Mouse (Mus musculus): ENCODE measurements around the gene Armc2. TPM values are rescaled to one million over a fixed set of nuclear protein-coding genes. Genes with fewer than 3 reads are reported as not detected.
A peak's percentile ranks its signal among the peaks of the same experiment; 100 is the strongest.

The Armc2 gene
- total and polyA plus RNA-seq, 3 experiments = 0.27 TPM; not detected in 2

GRCm38 (mm10) chr10:42031021-42031420, 12.8 kb upstream of the Armc2 start:
- no peak overlapping the region; the same call in 1 of the 2 replicates for H3K4me3 ChIP-seq (ENCODE audit: low read depth, low read length)
- H3K27me3 ChIP-seq (ENCODE audit: insufficient read depth, low read length) = peaks cover 12% of the 10 kb centered on the region
- H3K36me3 ChIP-seq (replicated peaks) = no peaks in the 10 kb centered on the region
- no peaks in the 10 kb centered on the region for H3K9me3 ChIP-seq (replicated peaks)
- peaks cover 20% of the 10 kb centered on the region for H3K4me1 ChIP-seq (ENCODE audit: insufficient read depth, low read depth, low read length)
- TF ChIP-seq POLR2AphosphoS5 (IDR thresholded peaks at IDR 0.05; ENCODE audit: insufficient replicate concordance, low read depth, low read length) (no peak), CTCF (IDR thresholded peaks at IDR 0.05; ENCODE audit: low read depth, low read length) (peak; percentile 15; the same call in 1 of the 2 replicates), TAL1 (conservative IDR thresholded peaks at IDR 0.05; ENCODE audit: low read depth, low read length) (no peak), GATA2 (IDR thresholded peaks at IDR 0.05; ENCODE audit: borderline replicate concordance, low read depth, low read length) (no peak), GATA1 (IDR thresholded peaks at IDR 0.05; ENCODE audit: borderline replicate concordance, low read length) (no peak)
- DNase-seq (ENCODE audit: low spot score) (peak; percentile 21), ATAC-seq (ENCODE audit: extremely low read depth, insufficient number of reproducible peaks, low FRiP score, poor library complexity, severe bottlenecking) (peak; percentile 49)

- DNase-seq (ENCODE audit: low spot score) = no peak
- ATAC-seq (ENCODE audit: extremely low read depth, insufficient number of reproducible peaks, low FRiP score, poor library complexity, severe bottlenecking) = no peak
- Histone ChIP-seq H3K4me3 (ENCODE audit: low read depth, low read length) (no peak overlapping the region), H3K27me3 (ENCODE audit: insufficient read depth, low read length) (peaks cover 15% of the 10 kb centered on the region), H3K4me1 (ENCODE audit: insufficient read depth, low read depth, low read length) (peaks cover 20% of the 10 kb centered on the region), H3K36me3 (replicated peaks) (no peaks in the 10 kb centered on the region), H3K9me3 (replicated peaks) (no peaks in the 10 kb centered on the region)
- TF ChIP-seq GATA2 (IDR thresholded peaks at IDR 0.05; ENCODE audit: borderline replicate concordance, low read depth, low read length) = no peak
- no peak for TF ChIP-seq TAL1 (conservative IDR thresholded peaks at IDR 0.05; ENCODE audit: low read depth, low read length)
- TF ChIP-seq GATA1 (IDR thresholded peaks at IDR 0.05; ENCODE audit: borderline replicate concordance, low read length) = no peak
- TF ChIP-seq POLR2AphosphoS5 (IDR thresholded peaks at IDR 0.05; ENCODE audit: insufficient replicate concordance, low read depth, low read length) = no peak
- TF ChIP-seq CTCF (IDR thresholded peaks at IDR 0.05; ENCODE audit: low read depth, low read length) = no peak
Observed at GRCm38 (mm10) chr10:42029502-42029901, 11.3 kb upstream of the Armc2 start.

GRCm38 (mm10) chr10:42027337-42027736, 9.1 kb upstream of the Armc2 start:
- Histone ChIP-seq H3K27me3 (ENCODE audit: insufficient read depth, low read length) (peaks cover 27% of the 10 kb centered on the region), H3K36me3 (replicated peaks) (no peaks in the 10 kb centered on the region), H3K4me3 (ENCODE audit: low read depth, low read length) (no peak overlapping the region), H3K9me3 (replicated peaks) (no peaks in the 10 kb centered on the region), H3K4me1 (ENCODE audit: insufficient read depth, low read depth, low read length) (peaks cover 20% of the 10 kb centered on the region)
- DNase-seq (ENCODE audit: low spot score) = no peak
- ATAC-seq (ENCODE audit: extremely low read depth, insufficient number of reproducible peaks, low FRiP score, poor library complexity, severe bottlenecking) = no peak
- TF ChIP-seq TAL1 (conservative IDR thresholded peaks at IDR 0.05; ENCODE audit: low read depth, low read length) (no peak), GATA1 (IDR thresholded peaks at IDR 0.05; ENCODE audit: borderline replicate concordance, low read length) (no peak), POLR2AphosphoS5 (IDR thresholded peaks at IDR 0.05; ENCODE audit: insufficient replicate concordance, low read depth, low read length) (no peak), GATA2 (IDR thresholded peaks at IDR 0.05; ENCODE audit: borderline replicate concordance, low read depth, low read length) (no peak), CTCF (IDR thresholded peaks at IDR 0.05; ENCODE audit: low read depth, low read length) (no peak)

GRCm38 (mm10) chr10:42024406-42024805, 6.2 kb upstream of the Armc2 start:
- TF ChIP-seq TAL1 (conservative IDR thresholded peaks at IDR 0.05; ENCODE audit: low read depth, low read length) (no peak), POLR2AphosphoS5 (IDR thresholded peaks at IDR 0.05; ENCODE audit: insufficient replicate concordance, low read depth, low read length) (no peak), GATA1 (IDR thresholded peaks at IDR 0.05; ENCODE audit: borderline replicate concordance, low read length) (no peak), GATA2 (IDR thresholded peaks at IDR 0.05; ENCODE audit: borderline replicate concordance, low read depth, low read length) (no peak), CTCF (IDR thresholded peaks at IDR 0.05; ENCODE audit: low read depth, low read length) (no peak)

GRCm38 (mm10) chr10:42021536-42021935, 3.3 kb upstream of the Armc2 start:
- no peaks in the 10 kb centered on the region; the same call in 1 of the 2 replicates for H3K9me3 ChIP-seq (replicated peaks)
- no peaks in the 10 kb centered on the region for H3K4me1 ChIP-seq (ENCODE audit: insufficient read depth, low read depth, low read length)
- ATAC-seq (ENCODE audit: extremely low read depth, insufficient number of reproducible peaks, low FRiP score, poor library complexity, severe bottlenecking) (no peak), DNase-seq (ENCODE audit: low spot score) (no peak)
- H3K36me3 ChIP-seq (replicated peaks) = no peaks in the 10 kb centered on the region
- no peak overlapping the region for H3K4me3 ChIP-seq (ENCODE audit: low read depth, low read length)
- H3K27me3 ChIP-seq (ENCODE audit: insufficient read depth, low read length) = peaks cover 50% of the 10 kb centered on the region
- TF ChIP-seq CTCF (IDR thresholded peaks at IDR 0.05; ENCODE audit: low read depth, low read length) (no peak), GATA1 (IDR thresholded peaks at IDR 0.05; ENCODE audit: borderline replicate concordance, low read length) (no peak), POLR2AphosphoS5 (IDR thresholded peaks at IDR 0.05; ENCODE audit: insufficient replicate concordance, low read depth, low read length) (no peak), GATA2 (IDR thresholded peaks at IDR 0.05; ENCODE audit: borderline replicate concordance, low read depth, low read length) (no peak), TAL1 (conservative IDR thresholded peaks at IDR 0.05; ENCODE audit: low read depth, low read length) (no peak)

More at GRCm38 (mm10) chr10:42024406-42024805, 6.2 kb upstream of the Armc2 start:
- H3K4me1 ChIP-seq (ENCODE audit: insufficient read depth, low read depth, low read length) = peaks cover 8% of the 10 kb centered on the region
- H3K27me3 ChIP-seq (ENCODE audit: insufficient read depth, low read length) = peaks cover 37% of the 10 kb centered on the region
- ATAC-seq (ENCODE audit: extremely low read depth, insufficient number of reproducible peaks, low FRiP score, poor library complexity, severe bottlenecking) (no peak), DNase-seq (ENCODE audit: low spot score) (no peak)
- no peak overlapping the region for H3K4me3 ChIP-seq (ENCODE audit: low read depth, low read length)
- no peaks in the 10 kb centered on the region for H3K36me3 ChIP-seq (replicated peaks)
- no peaks in the 10 kb centered on the region for H3K9me3 ChIP-seq (replicated peaks)

DNA sequence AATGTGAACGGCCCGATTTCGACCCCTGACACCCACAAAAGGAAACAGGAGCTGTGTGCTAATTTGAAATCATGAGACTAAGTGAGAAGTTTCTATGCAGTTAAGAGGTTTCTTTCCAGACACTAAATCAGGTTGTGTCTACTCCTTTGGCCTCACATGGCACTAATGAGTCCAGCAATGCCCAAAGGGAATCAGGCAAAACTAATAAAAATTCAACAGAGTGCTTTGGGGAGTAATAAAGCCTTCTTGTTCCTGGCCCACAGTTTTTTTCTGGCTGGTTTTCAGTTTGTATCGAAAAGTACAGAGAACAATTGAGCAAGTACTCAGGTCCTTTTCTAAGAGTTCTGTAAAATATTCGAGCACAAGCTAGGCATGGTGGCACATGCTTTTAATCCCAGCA, 4.2 kb downstream of the Armc2 start:
- Histone ChIP-seq H3K4me3 (ENCODE audit: low read depth, low read length) (no peak overlapping the region), H3K27me3 (ENCODE audit: insufficient read depth, low read length) (peaks cover 42% of the 10 kb centered on the region), H3K9me3 (replicated peaks) (no peaks in the 10 kb centered on the region; the same call in 1 of the 2 replicates), H3K36me3 (replicated peaks) (no peaks in the 10 kb centered on the region), H3K4me1 (ENCODE audit: insufficient read depth, low read depth, low read length) (no peaks in the 10 kb centered on the region)
- DNase-seq (ENCODE audit: low spot score) (no peak), ATAC-seq (ENCODE audit: extremely low read depth, insufficient number of reproducible peaks, low FRiP score, poor library complexity, severe bottlenecking) (no peak)
- TF ChIP-seq GATA2 (IDR thresholded peaks at IDR 0.05; ENCODE audit: borderline replicate concordance, low read depth, low read length) (no peak), TAL1 (conservative IDR thresholded peaks at IDR 0.05; ENCODE audit: low read depth, low read length) (no peak), GATA1 (IDR thresholded peaks at IDR 0.05; ENCODE audit: borderline replicate concordance, low read length) (no peak), POLR2AphosphoS5 (IDR thresholded peaks at IDR 0.05; ENCODE audit: insufficient replicate concordance, low read depth, low read length) (no peak), CTCF (IDR thresholded peaks at IDR 0.05; ENCODE audit: low read depth, low read length) (no peak)

Measured in G1E (cell line).